Mouse (Mus musculus) heart, postnatal 25 days (tissue): Measurements from ENCODE around the gene Stard3. TPM values are rescaled to one million over a fixed set of nuclear protein-coding genes. Genes with fewer than 3 reads are reported as not detected.
A peak's percentile ranks its signal among the peaks of the same experiment; 100 is the strongest.

Source experiments
- DNase-seq: peaks from one replicate; pipeline ENCODE4 v3.0.0; 2022; ENCODE audit warnings: low spot score
- intact Hi-C: fragments of 180-260 bp; cut with DNase I; formaldehyde crosslinking; loops from one replicate; pipeline ENCODE4 v1.15.1; 2025
- total RNA-seq, 2 experiments: library from RNA; stranded (reverse); gene quantifications; 2 replicates each; pipeline ENCODE4 v1.2.3; 2021

The Stard3 gene
- 10 to 100 TPM; 19.7 to 24.9 TPM for total RNA-seq

GRCm38 (mm10) chr11:98358161-98359083 lies at the start of gene Stard3:
TSS of gene Stard3 (plus strand) at chr11:98358368.
- DNase-seq: peak; percentile 78
- intact Hi-C loops: no loop called here

- DNase-seq: no peak
- intact Hi-C loops: no loop called here
Observed at GRCm38 (mm10) chr11:98313790-98314323, 44.3 kb upstream of the Stard3 start.

- intact Hi-C loops: no loop called here
- DNase-seq: no peak
Observed at GRCm38 (mm10) chr11:98317479-98317878, 40.7 kb upstream of the Stard3 start.

- no peak for DNase-seq
- intact Hi-C loops: no loop called here
Observed at GRCm38 (mm10) chr11:98318421-98319116, 39.6 kb upstream of the Stard3 start.

GRCm38 (mm10) chr11:98319120-98319519 lies 39.0 kb upstream of the Stard3 start:
- intact Hi-C loops: no loop called here
- no peak for DNase-seq

- no peak for DNase-seq
- intact Hi-C loops: no loop called here
Observed at GRCm38 (mm10) chr11:98319544-98319943, 38.6 kb upstream of the Stard3 start.

- no peak for DNase-seq
- intact Hi-C loops: no loop called here
Observed at GRCm38 (mm10) chr11:98319944-98320343, 38.2 kb upstream of the Stard3 start.

GRCm38 (mm10) chr11:98320381-98320780 lies 37.8 kb upstream of the Stard3 start:
- DNase-seq: no peak
- intact Hi-C loops: no loop called here

GRCm38 (mm10) chr11:98320806-98321676 lies 37.1 kb upstream of the Stard3 start:
- intact Hi-C loops: no loop called here
- DNase-seq: no peak

GRCm38 (mm10) chr11:98321677-98322003 lies 36.5 kb upstream of the Stard3 start:
- DNase-seq: no peak
- intact Hi-C loops: no loop called here

GRCm38 (mm10) chr11:98322159-98322558 lies 36.0 kb upstream of the Stard3 start:
- no peak for DNase-seq
- intact Hi-C loops: no loop called here

- DNase-seq: no peak
- intact Hi-C loops: no loop called here
Observed at GRCm38 (mm10) chr11:98323136-98323866, 34.9 kb upstream of the Stard3 start.

GRCm38 (mm10) chr11:98323933-98324332 lies 34.2 kb upstream of the Stard3 start:
- no peak for DNase-seq
- intact Hi-C loops: no loop called here

- no peak for DNase-seq
- intact Hi-C loops: no loop called here
Observed at GRCm38 (mm10) chr11:98325191-98325820, 32.9 kb upstream of the Stard3 start.

GRCm38 (mm10) chr11:98325821-98326218 lies 32.3 kb upstream of the Stard3 start:
- no peak for DNase-seq
- intact Hi-C loops: no loop called here

- DNase-seq: no peak
- intact Hi-C loops: no loop called here
Observed at GRCm38 (mm10) chr11:98326741-98327135, 31.4 kb upstream of the Stard3 start.

- DNase-seq: no peak
- intact Hi-C loops: no loop called here
Observed at GRCm38 (mm10) chr11:98327136-98328030, 30.8 kb upstream of the Stard3 start.

GRCm38 (mm10) chr11:98328031-98328370 lies 30.2 kb upstream of the Stard3 start:
- intact Hi-C loops: no loop called here
- no peak for DNase-seq
